Mouse (Mus musculus) urinary bladder, postnatal 25 days (tissue): ENCODE measurements around the gene 3110082I17Rik.
A peak's percentile ranks its signal among the peaks of the same experiment; 100 is the strongest.

ENCODE experiments used
- DNase-seq: peaks from one replicate; pipeline ENCODE4 v3.0.0; 2022; ENCODE audit warnings: low spot score

The 3110082I17Rik gene

GRCm38 (mm10) chr5:139324045-139324491, 136.3 kb downstream of the 3110082I17Rik start:
- no peak for DNase-seq

GRCm38 (mm10) chr5:139323260-139323924, 136.9 kb downstream of the 3110082I17Rik start:
- DNase-seq: no peak

GRCm38 (mm10) chr5:139321331-139321730, 139.0 kb downstream of the 3110082I17Rik start:
- no peak for DNase-seq

- DNase-seq: no peak
Observed at GRCm38 (mm10) chr5:139320424-139320823, 139.9 kb downstream of the 3110082I17Rik start.

- no peak for DNase-seq
Observed at GRCm38 (mm10) chr5:139317751-139318504, 142.4 kb downstream of the 3110082I17Rik start.

GRCm38 (mm10) chr5:139316982-139317675, 143.2 kb downstream of the 3110082I17Rik start:
- DNase-seq: peak; percentile 60

- DNase-seq: no peak
Observed at GRCm38 (mm10) chr5:139314941-139315642, 145.2 kb downstream of the 3110082I17Rik start.

- no peak for DNase-seq
Observed at GRCm38 (mm10) chr5:139313536-139313935, 146.8 kb downstream of the 3110082I17Rik start.

- DNase-seq: no peak
Observed at GRCm38 (mm10) chr5:139311822-139312221, 148.5 kb downstream of the 3110082I17Rik start.

- DNase-seq: no peak
Observed at GRCm38 (mm10) chr5:139310477-139310876, 149.8 kb downstream of the 3110082I17Rik start.

- DNase-seq: no peak
Observed at GRCm38 (mm10) chr5:139309946-139310345, 150.4 kb downstream of the 3110082I17Rik start.
